Mouse (Mus musculus): ENCODE data around the gene Snhg11. TPM values are rescaled to one million over a fixed set of nuclear protein-coding genes. Genes with fewer than 3 reads are reported as not detected.

Snhg11 gene
- total RNA-seq, 2 experiments from 2014 or later = 315 to 544 TPM

Other genes starting within 250 kb of the Snhg11 start
- 10 to 100 TPM in 1 of 2 experiments, 1 to 10 TPM in 1; 6.3 to 11.2 TPM for gene Tgm2, start 229.2 kb upstream of the Snhg11 start, total RNA-seq (2021)
- gene D630003M21Rik, start 146.4 kb upstream of the Snhg11 start, total RNA-seq (2021) = 1 to 10 TPM; 3.7 to 4.2 TPM
- gene Bpi, start 117.5 kb upstream of the Snhg11 start, total RNA-seq (2021) = not detected
- gene Lbp, start 69.1 kb upstream of the Snhg11 start, total RNA-seq (2021) = 1 to 10 TPM; 1.3 to 2.7 TPM
- gene Ralgapb, start 34.2 kb downstream of the Snhg11 start, total RNA-seq (2021) = 10 to 100 TPM; 87.2 to 87.6 TPM
- gene Adig, start 127.0 kb downstream of the Snhg11 start, total RNA-seq (2021) = not detected
- not detected for gene Arhgap40, start 137.2 kb downstream of the Snhg11 start, total RNA-seq (2021)
- 10 to 100 TPM; 68.3 to 77.6 TPM for gene Slc32a1, start 235.1 kb downstream of the Snhg11 start, total RNA-seq (2021)
- 10 to 100 TPM; 10.0 to 10.2 TPM for gene Actr5, start 249.2 kb downstream of the Snhg11 start, total RNA-seq (2021)